Mouse (Mus musculus) embryo, embryonic 11.5 days (tissue): ENCODE measurements at regions not wholly inside any gene's neighbourhood (a gene's known extent, or its start where the extent isn't known, plus 50 kb on each side); places are given as distances from the start of the nearest gene placed in this dataset.

Experiments
- DNase-seq: peaks from one replicate; pipeline ENCODE4 v3.0.0-alpha.2; 2012; ENCODE audit warnings: low read depth, low spot score

- DNase-seq, result no peak
Observed at GRCm38 (mm10) chr3:137795754-137796315, 68.5 kb upstream of the H2afz start.

DNA sequence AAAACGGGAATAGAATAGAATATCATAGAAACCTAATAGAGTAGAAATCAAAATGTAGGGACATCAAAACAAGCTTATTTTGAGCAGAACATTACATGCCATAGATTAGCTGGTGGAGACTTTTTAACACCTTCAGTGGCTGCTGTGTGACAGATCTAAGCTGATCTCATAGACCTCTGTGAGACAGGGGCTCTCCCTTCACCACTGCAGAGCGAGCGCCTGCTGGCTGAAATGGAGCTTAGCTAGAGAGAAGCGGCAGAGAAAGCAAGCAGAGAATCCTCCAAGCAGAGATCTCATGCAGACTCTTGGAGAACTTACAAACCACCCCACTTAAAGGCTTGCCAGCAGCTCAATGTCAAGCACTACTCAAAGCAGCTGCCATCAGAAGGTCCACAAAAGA is 65.5 kb upstream of the H2afz start:
- no peak for DNase-seq

- DNase-seq, result no peak
Observed at GRCm38 (mm10) chr3:137801402-137802020, 62.8 kb upstream of the H2afz start.

DNA sequence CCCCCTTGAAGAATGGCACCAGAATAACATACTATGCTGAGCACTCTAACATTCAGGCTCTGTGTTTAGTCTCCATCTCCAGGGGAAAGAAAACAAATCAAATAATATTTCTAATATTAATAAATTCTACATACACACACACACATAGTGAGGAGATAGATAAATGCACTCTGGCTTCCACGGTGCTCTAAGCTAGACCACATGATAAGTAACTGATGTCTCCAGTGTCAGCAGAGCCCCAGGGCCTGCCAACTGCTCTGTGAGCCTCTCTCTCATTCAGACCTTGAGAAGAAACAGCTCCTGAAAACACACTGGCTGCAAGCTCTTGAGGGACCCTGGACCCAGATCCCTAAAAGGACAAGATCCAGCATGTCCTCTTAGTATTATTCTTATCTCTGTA is 56.9 kb upstream of the H2afz start:
- DNase-seq, result no peak

DNA sequence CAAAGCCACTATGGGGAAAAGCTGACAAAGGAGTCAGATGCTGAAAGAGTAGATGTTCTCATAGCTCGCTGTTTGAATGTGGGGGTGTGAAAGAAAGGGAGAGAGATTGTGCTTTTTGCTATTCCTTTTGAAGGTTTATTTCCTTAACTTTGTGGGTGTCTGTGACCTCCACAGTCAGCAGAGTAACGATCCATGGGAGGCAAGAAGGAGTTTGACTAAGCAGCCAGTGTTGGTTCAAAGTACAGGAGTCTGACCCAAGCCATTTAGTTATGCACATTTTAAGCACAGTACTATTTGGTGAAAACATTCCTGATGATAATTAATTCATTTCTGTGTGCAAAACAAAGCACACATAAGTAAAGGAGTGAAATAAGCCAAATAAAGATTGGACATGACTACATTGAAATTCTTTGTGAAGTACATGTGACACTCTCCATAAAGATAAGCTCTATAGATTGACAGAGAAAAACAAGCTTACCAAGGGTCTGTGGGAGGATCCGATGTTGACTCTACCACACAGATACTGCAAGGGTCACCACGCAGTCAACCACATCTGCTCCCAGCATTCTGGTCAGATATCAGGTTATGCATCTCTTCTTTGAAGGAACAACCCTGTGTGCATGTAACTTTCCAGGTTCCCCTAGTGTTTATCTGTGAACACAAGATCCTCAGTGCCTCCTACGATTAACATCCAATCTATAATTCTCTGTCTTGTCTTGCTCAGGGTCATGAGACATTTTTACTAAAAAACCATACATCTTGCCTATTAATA is 56.2 kb upstream of the H2afz start:
- DNase-seq, result no peak

GRCm38 (mm10) chr3:137810123-137810522 is 54.2 kb upstream of the H2afz start:
- DNase-seq, result no peak
